Mouse (Mus musculus) liver, adult 10 weeks (tissue): ENCODE measurements around the gene Zfp948. TPM values are rescaled to one million over a fixed set of nuclear protein-coding genes. Genes with fewer than 3 reads are reported as not detected.

Experiments used
- polyA plus RNA-seq: library from polyadenylated mRNA; stranded (reverse); fragments of 350-450 nt; fragmentation: Illumina TruSeq; extraction: RNeasy Lipid Tissue Mini Kit (QIAGEN cat#74804); gene quantifications from one replicate; pipeline ENCODE4 v1.2.3, GENCODE M21; 2014; ENCODE audit warnings: low read depth, low replicate concordance

Zfp948 gene
- 10.2 TPM for polyA plus RNA-seq

GRCm38 (mm10) chr17:21566728-21567349, at the start of gene Zfp948:
Zfp948 (plus strand) TSS chr17:21567008.

GRCm38 (mm10) chr17:21535096-21536001, 31.5 kb upstream of the Zfp948 start, which contains the start of gene Zfp52:
Zfp52 (plus strand) TSS chr17:21535539.

Other genes starting within 250 kb of the Zfp948 start
- gene Zfp677, start 183.3 kb upstream of the Zfp948 start, polyA plus RNA-seq = 1.9 TPM
- 8.2 TPM for gene Zfp54, start 143.8 kb upstream of the Zfp948 start, polyA plus RNA-seq
- 13.6 TPM for gene Zfp51, start 116.6 kb upstream of the Zfp948 start, polyA plus RNA-seq
- 14.6 TPM for gene Zfp53, start 78.0 kb upstream of the Zfp948 start, polyA plus RNA-seq
- 1.9 TPM for gene Zfp52, start 31.5 kb upstream of the Zfp948 start, polyA plus RNA-seq
- gene Zfp983, start 83.6 kb downstream of the Zfp948 start, polyA plus RNA-seq = 19.8 TPM
- gene Gm10226, start 124.9 kb downstream of the Zfp948 start, polyA plus RNA-seq = 11.3 TPM
- gene Zfp760, start 140.7 kb downstream of the Zfp948 start, polyA plus RNA-seq = 11.1 TPM
- gene Zfp229, start 163.8 kb downstream of the Zfp948 start, polyA plus RNA-seq = 11.3 TPM